Mouse (Mus musculus) bone marrow, adult 2 months (tissue): Measurements from ENCODE around the gene Agpat4.

Experiments used
- CTCF ChIP-seq: fragments of 200-500 bp; IDR thresholded peaks from 2 replicates; pipeline ENCODE4 v1.5.1; 2011; ENCODE audit warnings: low read length, control low read depth; ENCODE audit not compliant: control insufficient read depth, insufficient read depth
- POLR2A ChIP-seq: fragments of 200-500 bp; IDR thresholded peaks from 2 replicates; pipeline ENCODE4 v1.6.1; 2011; ENCODE audit warnings: low read depth, mild to moderate bottlenecking, control low read depth, low read length, borderline replicate concordance; ENCODE audit not compliant: control insufficient read depth

GRCm38 (mm10) chr17:12240701-12241100 lies 122.2 kb downstream of the Agpat4 start:
- no peak for TF ChIP-seq CTCF
- TF ChIP-seq POLR2A: no peak
